Mouse (Mus musculus) olfactory bulb, adult 2 months (tissue): Measurements from ENCODE around the gene Prss57.

ENCODE experiments used
- CTCF ChIP-seq: fragments of 200-500 bp; IDR thresholded peaks from 2 replicates; pipeline ENCODE4 v1.5.1; 2012; ENCODE audit warnings: low read depth, mild to moderate bottlenecking, low read length, moderate library complexity; ENCODE audit not compliant: insufficient read depth
- POLR2A ChIP-seq: fragments of 200-500 bp; IDR thresholded peaks from 2 replicates; pipeline ENCODE4 v1.6.1; 2012; ENCODE audit warnings: mild to moderate bottlenecking, low read depth, low read length, moderate library complexity; ENCODE audit not compliant: insufficient read depth

- TF ChIP-seq CTCF (no peak), POLR2A (no peak)
These were observed 56.9 kb downstream of the Prss57 start for GRCm38 (mm10) chr10:79733847-79734246.
